Mouse (Mus musculus) inflammation-experienced regulatory T-cells, adult 6 months (primary cell): ENCODE measurements around the gene Hlf. TPM values are rescaled to one million over a fixed set of nuclear protein-coding genes. Genes with fewer than 3 reads are reported as not detected.

ENCODE experiments used
- ATAC-seq: one replicate; pipeline ENCODE4 v1.8.0; 2017
- polyA plus RNA-seq, 3 experiments: library from polyadenylated mRNA; unstranded; fragments of 100-300 nt; shearing (Covaris generic); gene quantifications; one replicate each; pipeline ENCODE4 v1.2.1; 2017

Hlf gene
- 1 to 10 TPM; 1.5 to 2.4 (median 1.5) TPM for polyA plus RNA-seq

DNA sequence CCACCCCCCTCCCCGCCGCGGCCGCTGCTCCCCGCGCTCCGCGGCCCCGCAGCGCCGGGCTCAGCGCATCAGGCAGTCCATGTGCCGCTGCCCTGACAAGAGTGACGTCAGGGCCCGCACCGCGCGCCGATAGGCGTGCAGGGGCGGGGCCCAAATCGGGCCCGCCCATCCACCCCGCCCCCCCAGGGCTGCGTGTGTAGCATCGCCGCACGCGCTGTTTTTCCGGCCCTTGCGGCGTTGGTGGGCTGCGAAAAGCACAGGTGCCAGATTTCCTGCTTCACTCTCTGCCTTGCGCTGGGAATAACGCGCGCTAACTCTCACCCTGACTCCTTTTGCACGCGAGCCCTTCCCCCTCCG is at the start of gene Hlf:
Gene Hlf, minus strand, starts transcription at position 79 of the 357 bp plus-strand sequence.
- peak; percentile 67 for ATAC-seq

DNA sequence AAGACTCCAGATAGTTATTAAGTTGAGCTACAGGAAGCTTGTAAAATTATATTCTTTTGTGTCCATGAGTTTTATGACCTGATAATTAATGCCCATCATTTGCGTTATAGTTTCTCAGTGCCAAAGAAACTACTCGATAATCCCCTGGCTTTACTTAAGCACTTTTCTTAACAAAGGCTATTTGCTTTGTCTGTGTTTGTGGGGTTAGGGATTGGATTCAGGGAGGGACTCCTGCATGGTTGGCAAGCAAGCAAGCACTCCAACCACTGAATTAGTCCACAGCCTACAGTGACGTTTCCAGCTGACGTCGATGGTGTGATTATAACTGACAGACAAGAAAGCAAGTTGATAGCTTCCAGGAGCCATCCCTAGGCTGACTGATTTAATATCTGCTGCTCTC is 48.1 kb upstream of the Hlf start:
- no peak for ATAC-seq

- no peak for ATAC-seq
Measured at GRCm38 (mm10) chr11:90425207-90425525, 34.5 kb upstream of the Hlf start.

- ATAC-seq, result no peak
Measured at GRCm38 (mm10) chr11:90424334-90425206, 33.9 kb upstream of the Hlf start.

DNA sequence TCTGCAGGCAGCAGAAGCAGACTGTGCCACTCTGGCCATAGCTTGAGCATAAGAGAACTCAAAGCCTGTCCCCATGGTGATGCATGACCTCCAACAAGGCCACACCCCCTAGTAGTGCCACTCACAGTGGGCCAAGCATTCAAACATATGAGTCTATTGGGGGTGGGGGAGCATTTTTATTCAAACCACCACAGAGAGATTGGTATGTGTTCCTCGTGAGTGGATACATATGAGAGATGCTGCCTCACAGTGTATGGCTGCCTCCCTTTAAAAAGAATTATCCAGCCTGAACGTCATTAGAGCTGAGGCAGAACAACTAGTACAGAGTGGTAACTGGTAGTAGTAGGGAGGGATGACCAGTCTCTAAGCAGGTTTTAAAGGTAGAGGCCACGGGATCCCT is 33.2 kb upstream of the Hlf start:
- no peak for ATAC-seq

- ATAC-seq, result peak; percentile 46
Measured at GRCm38 (mm10) chr11:90419706-90420105, 29.0 kb upstream of the Hlf start.

DNA sequence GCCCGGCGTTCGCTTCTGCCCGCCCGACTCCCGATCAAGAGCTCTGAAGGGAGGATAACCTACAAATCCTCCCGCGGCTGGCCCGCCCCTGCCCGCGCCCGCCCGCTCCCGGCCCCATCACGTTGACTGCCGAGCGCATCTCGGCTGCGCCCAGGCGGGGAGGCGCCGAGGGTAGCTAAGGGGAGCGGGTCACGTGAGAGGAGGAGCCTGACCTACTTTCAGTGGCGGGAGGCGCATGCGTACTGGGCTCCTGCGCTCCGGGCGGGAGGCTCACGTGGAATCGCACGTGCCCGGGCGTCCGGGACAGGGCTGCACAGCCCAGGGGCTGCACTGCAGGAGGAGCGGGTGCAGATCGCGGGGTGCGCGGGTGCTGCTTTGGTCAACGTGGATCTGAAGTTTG is 27.2 kb upstream of the Hlf start:
- peak; percentile 87 for ATAC-seq

DNA sequence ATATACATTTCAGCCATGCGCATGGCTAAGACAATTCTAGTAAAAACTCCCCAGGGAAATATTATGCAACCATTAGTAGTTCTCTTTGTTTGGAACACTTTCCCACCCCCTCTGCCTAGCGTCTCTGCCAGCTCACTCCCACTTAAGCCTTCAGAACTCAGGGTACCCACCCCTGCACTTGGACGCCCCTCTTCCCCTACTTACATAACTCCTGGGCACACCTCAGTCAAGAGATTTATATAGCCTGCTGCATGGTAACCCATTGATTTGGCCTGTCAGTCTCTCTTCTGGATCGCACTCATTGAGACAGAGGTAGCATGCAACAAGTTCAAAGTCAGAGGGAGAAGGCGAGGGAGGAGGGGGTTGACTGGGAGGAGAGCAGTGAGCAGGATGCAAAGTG is 26.3 kb upstream of the Hlf start:
- ATAC-seq, result no peak

GRCm38 (mm10) chr11:90398850-90399249 is 8.2 kb upstream of the Hlf start:
- ATAC-seq, result no peak

GRCm38 (mm10) chr11:90391271-90392185 is 833 bp upstream of the Hlf start:
- no peak for ATAC-seq

DNA sequence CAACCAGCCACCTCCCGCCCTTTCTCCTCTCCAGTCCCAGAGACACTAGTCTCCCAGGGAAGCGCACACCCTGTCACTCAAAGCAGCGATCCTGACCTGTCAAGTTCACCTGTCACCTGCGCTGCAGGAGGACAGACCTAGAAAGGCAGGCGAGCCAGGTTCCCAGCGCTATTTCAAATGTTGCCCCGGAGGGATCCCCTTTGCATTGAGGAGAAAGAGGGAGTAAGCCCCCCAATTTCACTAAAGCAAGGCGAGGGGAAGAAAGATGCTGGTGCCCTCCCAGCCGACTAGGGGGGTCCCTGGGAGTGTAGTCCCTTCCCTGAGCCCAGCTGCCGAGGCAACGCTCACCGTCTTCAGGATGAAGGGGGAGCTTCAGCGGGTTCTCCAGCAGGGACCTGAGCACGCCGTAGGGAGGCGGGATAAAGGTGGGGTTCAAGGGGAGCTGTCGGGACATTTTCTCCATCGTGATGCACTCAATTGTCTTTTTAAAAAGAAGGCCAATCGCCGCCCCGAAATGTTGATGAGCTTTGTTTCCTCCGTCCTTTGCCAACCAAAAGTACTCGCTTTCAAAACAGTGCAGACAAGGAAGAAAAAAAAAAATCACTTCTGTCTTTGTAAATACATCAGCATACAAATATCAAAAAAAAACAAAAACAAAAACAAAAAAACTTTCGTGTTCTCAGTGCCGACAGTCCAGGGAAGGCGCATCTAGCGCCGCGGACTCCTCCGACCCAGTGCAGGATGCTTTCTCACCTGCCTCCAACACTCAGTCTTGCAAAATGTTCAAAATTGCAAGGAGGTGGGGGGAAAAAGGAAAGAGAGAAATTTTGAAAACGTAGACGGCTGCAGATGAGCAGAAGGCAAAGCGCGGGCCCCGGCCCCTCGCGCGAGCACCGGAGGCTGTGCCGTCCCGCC is 536 bp downstream of the Hlf start:
- ATAC-seq, result no peak

GRCm38 (mm10) chr11:90389174-90389901 is 1.4 kb downstream of the Hlf start:
- ATAC-seq, result no peak

GRCm38 (mm10) chr11:90387501-90388440 is 2.9 kb downstream of the Hlf start:
- peak; percentile 33 for ATAC-seq

DNA sequence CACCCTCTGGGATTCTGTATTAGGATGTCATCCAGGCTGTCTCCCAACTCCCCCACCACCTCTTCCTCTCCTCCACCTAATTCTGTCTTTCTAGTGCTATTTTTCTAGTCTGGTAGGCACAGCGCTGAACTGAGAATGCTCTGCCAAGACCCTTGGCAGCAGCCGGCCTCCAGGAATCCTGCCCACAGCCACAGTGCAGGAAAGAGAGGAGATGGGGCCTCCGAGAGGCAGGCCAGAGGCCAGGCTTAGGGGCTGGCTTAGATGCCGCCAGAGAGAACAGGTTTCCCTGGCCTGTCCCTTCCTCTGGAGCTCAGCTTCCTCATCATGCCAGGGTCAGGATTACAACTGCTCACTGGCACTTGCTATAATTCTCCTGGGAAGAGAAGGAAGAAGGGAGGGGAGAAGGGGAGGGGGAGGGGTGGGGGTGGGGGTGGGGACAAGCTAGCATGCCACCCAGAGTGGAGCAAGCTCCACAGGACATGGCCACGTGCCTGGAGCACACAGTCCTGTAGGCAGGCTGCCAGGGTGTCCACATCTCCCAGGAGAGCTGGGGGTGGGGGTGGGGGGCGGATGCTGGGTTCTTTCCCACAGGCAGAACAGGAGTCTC is 8.6 kb downstream of the Hlf start:
- no peak for ATAC-seq

DNA sequence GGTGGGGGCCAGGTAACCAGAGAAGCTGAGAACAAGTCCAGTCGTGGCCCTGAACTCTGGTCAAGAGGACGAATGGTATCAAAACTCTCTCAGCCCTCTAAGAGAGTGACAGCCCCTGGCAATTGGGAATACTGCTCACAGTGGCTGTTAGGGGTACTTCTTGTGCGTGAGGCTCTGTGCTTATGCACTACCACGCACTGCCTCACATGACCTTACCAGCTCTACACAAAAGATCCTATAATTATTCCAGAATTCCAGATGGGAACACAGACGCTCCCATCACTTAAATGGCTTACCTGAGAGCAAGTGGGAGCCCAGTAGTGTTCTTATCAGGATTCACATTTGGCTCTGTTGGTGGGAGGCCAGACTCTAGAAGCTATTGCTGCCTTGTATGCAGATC is 9.6 kb downstream of the Hlf start:
- no peak for ATAC-seq

DNA sequence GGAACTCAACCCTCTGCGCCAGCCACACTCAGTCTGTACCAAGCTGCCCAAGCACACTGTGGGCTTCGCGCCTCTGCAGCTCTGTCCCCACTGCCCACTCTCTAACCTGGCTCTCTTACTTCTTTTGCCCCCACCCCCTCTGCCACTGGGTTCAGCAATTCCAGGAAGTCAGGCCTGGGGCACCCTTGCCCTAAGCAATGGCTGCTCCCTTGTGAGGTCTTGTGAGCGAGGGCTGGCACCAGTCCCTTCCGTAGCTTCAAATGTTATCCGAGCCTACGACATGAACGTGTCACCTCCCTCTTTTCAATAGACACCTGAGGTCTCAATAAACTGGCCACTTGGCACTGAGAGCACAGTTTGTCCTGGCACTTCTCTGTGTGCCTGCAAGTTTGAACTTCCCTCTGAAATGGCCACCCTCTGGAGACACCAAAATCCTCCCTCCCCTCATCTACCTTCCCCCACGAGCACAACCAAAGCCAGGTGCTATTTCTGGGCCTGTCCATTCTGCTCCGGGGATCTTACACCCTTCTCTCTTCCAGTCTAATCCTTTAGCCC is 10.5 kb downstream of the Hlf start:
- no peak for ATAC-seq

GRCm38 (mm10) chr11:90378008-90378407 is 12.7 kb downstream of the Hlf start:
- ATAC-seq, result no peak

DNA sequence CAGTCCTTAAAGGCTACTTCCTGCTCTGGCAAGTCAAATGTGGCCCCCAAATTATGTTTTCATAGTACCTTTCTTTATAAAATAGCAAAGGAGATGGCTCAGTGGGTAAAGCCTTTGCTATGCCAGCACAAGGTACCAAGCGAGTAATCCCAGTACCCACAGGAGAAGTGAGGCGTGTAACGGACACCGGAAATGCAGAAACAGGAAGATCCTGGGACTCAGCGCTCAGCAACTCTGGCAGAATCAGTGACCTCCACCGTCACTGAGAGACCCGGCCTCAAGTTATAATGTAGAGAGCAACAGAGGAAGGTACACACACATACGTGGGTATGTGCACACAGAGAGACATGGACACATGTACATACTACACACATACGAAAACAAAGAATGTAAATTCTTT is 14.3 kb downstream of the Hlf start:
- no peak for ATAC-seq

GRCm38 (mm10) chr11:90371470-90372100 is 19.1 kb downstream of the Hlf start:
- no peak for ATAC-seq
